Mouse (Mus musculus): ENCODE results near the gene Ccdc85c.

DNA sequence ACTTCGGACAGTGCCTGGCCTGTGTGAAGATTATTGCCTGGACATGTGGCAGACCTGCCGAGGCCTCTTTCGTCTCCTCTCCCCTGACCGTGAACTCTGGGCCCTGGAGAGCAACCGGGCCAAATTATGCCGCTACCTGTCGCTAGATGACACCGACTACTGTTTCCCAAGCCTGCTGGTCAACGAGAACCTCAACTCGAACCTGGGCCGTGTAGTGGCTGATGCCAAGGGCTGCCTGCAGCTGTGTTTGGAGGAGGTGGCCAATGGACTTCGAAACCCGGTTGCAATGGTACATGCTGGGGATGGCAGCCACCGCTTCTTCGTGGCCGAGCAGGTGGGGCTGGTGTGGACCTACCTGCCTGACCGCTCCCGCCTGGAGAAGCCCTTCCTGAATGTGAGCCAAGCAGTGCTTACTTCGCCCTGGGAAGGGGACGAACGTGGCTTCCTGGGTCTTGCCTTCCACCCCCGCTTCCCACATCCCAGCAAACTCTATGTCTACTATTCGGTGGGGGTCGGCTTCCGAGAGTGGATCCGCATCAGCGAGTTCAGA, 36.6 kb upstream of the Ccdc85c start:
- TF ChIP-seq CTCF (conservative IDR thresholded peaks at IDR 0.05; ENCODE audit: low read length) = no peak
- TF ChIP-seq POU5F1 (IDR thresholded peaks at IDR 0.05; ENCODE audit: borderline replicate concordance, low read length) = no peak
